Mouse (Mus musculus) hindbrain, embryonic 16.5 days (tissue): Measurements from ENCODE around the gene Ip6k3. TPM values are rescaled to one million over a fixed set of nuclear protein-coding genes. Genes with fewer than 3 reads are reported as not detected.
A peak's percentile ranks its signal among the peaks of the same experiment; 100 is the strongest.

Experiments used
- ATAC-seq: fragments of 200-750 bp; cut with Nextera tagmentation; 2 replicates; pipeline ENCODE4 v1.8.0; 2017; ENCODE audit warnings: moderate TSS enrichment, moderate library complexity
- H3K27ac ChIP-seq: fragments of 300-500 bp; sonication (generic); 2 replicates; pipeline ENCODE4 v1.5.1; 2014; ENCODE audit warnings: low read depth, mild to moderate bottlenecking, control low read depth, low read length, moderate library complexity
- H3K27me3 ChIP-seq: fragments of 300-500 bp; sonication (generic); replicated peaks from 2 replicates; pipeline ENCODE4 v1.6.1; 2014; ENCODE audit warnings: low read length; ENCODE audit not compliant: control insufficient read depth, insufficient read depth
- H3K36me3 ChIP-seq: fragments of 300-500 bp; sonication (generic); 2 replicates; pipeline ENCODE4 v1.6.1; 2014; ENCODE audit warnings: mild to moderate bottlenecking, low read length, moderate library complexity, mixed read lengths; ENCODE audit not compliant: control insufficient read depth, insufficient read depth
- H3K4me1 ChIP-seq: fragments of 300-500 bp; sonication (generic); 2 replicates; pipeline ENCODE4 v1.6.1; 2014; ENCODE audit warnings: low read depth, low read length; ENCODE audit not compliant: control insufficient read depth, insufficient read depth
- H3K4me2 ChIP-seq: fragments of 300-500 bp; sonication (generic); 2 replicates; pipeline ENCODE4 v1.6.1; 2014; ENCODE audit warnings: mild to moderate bottlenecking, low read length, control low read depth, moderate library complexity
- H3K4me3 ChIP-seq: fragments of 300-500 bp; sonication (generic); 2 replicates; pipeline ENCODE4 v1.5.1; 2014; ENCODE audit warnings: mild to moderate bottlenecking, low read length, control low read depth, moderate library complexity
- H3K9ac ChIP-seq: fragments of 300-500 bp; sonication (generic); 2 replicates; pipeline ENCODE4 v1.6.1; 2014; ENCODE audit warnings: low read depth, mild to moderate bottlenecking, control low read depth, low read length, moderate library complexity
- H3K9me3 ChIP-seq: fragments of 300-500 bp; sonication (generic); 2 replicates; pipeline ENCODE4 v1.6.1; 2014; ENCODE audit warnings: mild to moderate bottlenecking, low read length, moderate library complexity; ENCODE audit not compliant: control insufficient read depth
- WGBS: fragments of 180-500 bp; shearing (Covaris S2); extraction: QIAGEN DNeasy Blood & Tissue Kit; methylation state at CpG from one replicate; pipeline ENCODE4 v1.1.7; 2014; 5-methylcytosine and 5-hydroxymethylcytosine counted together
- polyA plus RNA-seq: library from polyadenylated mRNA; unstranded; fragments of >200 nt; fragmentation: Nextera tagmentation; extraction: Ambion mirVana; gene quantifications from 2 replicates; pipeline ENCODE4 v1.2.1, GENCODE M21; 2015

Gene Ip6k3
- polyA plus RNA-seq, 1 experiment from 2014 or later = 0.31 TPM

GRCm38 (mm10) chr17:27125185-27125584, 42.4 kb downstream of the Ip6k3 start:
- Histone ChIP-seq H3K27ac (no peak overlapping the region), H3K9me3 (no peaks in the 10 kb centered on the region), H3K4me2 (no peak overlapping the region), H3K27me3 (no peaks in the 10 kb centered on the region), H3K36me3 (peaks cover 2% of the 10 kb centered on the region; the same call in 1 of the 2 replicates), H3K4me3 (no peak overlapping the region), H3K4me1 (peaks cover 23% of the 10 kb centered on the region), H3K9ac (no peak overlapping the region)
- WGBS = 30% methylated on average over 12 of the region's 12 CpGs
- ATAC-seq = no peak

- no peaks in the 10 kb centered on the region for H3K27me3 ChIP-seq
- WGBS = 80% methylated on average over 7 of the region's 7 CpGs
- peaks cover 21% of the 10 kb centered on the region for H3K4me1 ChIP-seq
- H3K9ac ChIP-seq = no peak overlapping the region
- H3K36me3 ChIP-seq = peaks cover 2% of the 10 kb centered on the region; the same call in 1 of the 2 replicates
- H3K27ac ChIP-seq = no peak overlapping the region
- no peak overlapping the region for H3K4me3 ChIP-seq
- no peak for ATAC-seq
- H3K4me2 ChIP-seq = no peak overlapping the region
- H3K9me3 ChIP-seq = no peaks in the 10 kb centered on the region
Measured at GRCm38 (mm10) chr17:27123813-27124375, 43.7 kb downstream of the Ip6k3 start.

- no peak overlapping the region for H3K9ac ChIP-seq
- no peaks in the 10 kb centered on the region for H3K27me3 ChIP-seq
- H3K36me3 ChIP-seq = peaks cover 2% of the 10 kb centered on the region; the same call in 1 of the 2 replicates
- H3K27ac ChIP-seq = no peak overlapping the region
- WGBS = 87% methylated on average over 2 of the region's 2 CpGs
- H3K4me1 ChIP-seq = peaks cover 21% of the 10 kb centered on the region
- no peak for ATAC-seq
- H3K4me2 ChIP-seq = no peak overlapping the region
- no peak overlapping the region for H3K4me3 ChIP-seq
- no peaks in the 10 kb centered on the region for H3K9me3 ChIP-seq
Measured at GRCm38 (mm10) chr17:27123103-27123502, 44.5 kb downstream of the Ip6k3 start.

- no peak for ATAC-seq
- peaks cover 2% of the 10 kb centered on the region; the same call in 1 of the 2 replicates for H3K36me3 ChIP-seq
- 72% methylated on average over 11 of the region's 11 CpGs for WGBS
- no peak overlapping the region for H3K4me3 ChIP-seq
- no peak overlapping the region for H3K9ac ChIP-seq
- no peaks in the 10 kb centered on the region for H3K9me3 ChIP-seq
- no peak overlapping the region for H3K27ac ChIP-seq
- no peak overlapping the region for H3K4me2 ChIP-seq
- peaks cover 21% of the 10 kb centered on the region for H3K4me1 ChIP-seq
- H3K27me3 ChIP-seq = no peaks in the 10 kb centered on the region
Measured at GRCm38 (mm10) chr17:27122701-27123100, 44.9 kb downstream of the Ip6k3 start.

GRCm38 (mm10) chr17:27121781-27122180, 45.8 kb downstream of the Ip6k3 start:
- Histone ChIP-seq H3K9me3 (peaks cover 2% of the 10 kb centered on the region; the same call in 1 of the 2 replicates), H3K4me1 (peaks cover 19% of the 10 kb centered on the region), H3K27me3 (no peaks in the 10 kb centered on the region), H3K4me3 (no peak overlapping the region), H3K9ac (peak overlapping the region; percentile 32; the same call in 1 of the 2 replicates), H3K4me2 (no peak overlapping the region), H3K27ac (no peak overlapping the region), H3K36me3 (peaks cover 2% of the 10 kb centered on the region; the same call in 1 of the 2 replicates)
- WGBS = 76% methylated on average over 7 of the region's 7 CpGs
- ATAC-seq = no peak

- Histone ChIP-seq H3K4me1 (peaks cover 18% of the 10 kb centered on the region), H3K27me3 (no peaks in the 10 kb centered on the region), H3K9me3 (peaks cover 2% of the 10 kb centered on the region; the same call in 1 of the 2 replicates), H3K4me2 (no peak overlapping the region), H3K9ac (peak overlapping the region; percentile 32; the same call in 1 of the 2 replicates), H3K36me3 (peaks cover 2% of the 10 kb centered on the region; the same call in 1 of the 2 replicates), H3K27ac (peak overlapping the region; percentile 52), H3K4me3 (no peak overlapping the region)
- WGBS = 31% methylated on average over 14 of the region's 14 CpGs
- ATAC-seq = no peak
Measured at GRCm38 (mm10) chr17:27121266-27121665, 46.3 kb downstream of the Ip6k3 start.

- H3K4me2 ChIP-seq = no peak overlapping the region
- ATAC-seq = 0 out of 2 replicates have a peak, but pooled peaks have one; percentile 11
- H3K4me3 ChIP-seq = no peak overlapping the region
- H3K36me3 ChIP-seq = peaks cover 2% of the 10 kb centered on the region; the same call in 1 of the 2 replicates
- peaks cover 16% of the 10 kb centered on the region for H3K4me1 ChIP-seq
- H3K9me3 ChIP-seq = peaks cover 2% of the 10 kb centered on the region; the same call in 1 of the 2 replicates
- peak overlapping the region; percentile 52; the same call in 1 of the 2 replicates for H3K27ac ChIP-seq
- peak overlapping the region; percentile 32; the same call in 1 of the 2 replicates for H3K9ac ChIP-seq
- WGBS = 7% methylated on average over 15 of the region's 18 CpGs
- no peaks in the 10 kb centered on the region for H3K27me3 ChIP-seq
Measured at GRCm38 (mm10) chr17:27120561-27121024, 47.0 kb downstream of the Ip6k3 start.

- no peak for ATAC-seq
- peaks cover 16% of the 10 kb centered on the region for H3K4me1 ChIP-seq
- H3K36me3 ChIP-seq = peaks cover 2% of the 10 kb centered on the region; the same call in 1 of the 2 replicates
- no peak overlapping the region; the same call in 1 of the 2 replicates for H3K27ac ChIP-seq
- H3K27me3 ChIP-seq = no peaks in the 10 kb centered on the region
- peaks cover 2% of the 10 kb centered on the region; the same call in 1 of the 2 replicates for H3K9me3 ChIP-seq
- no peak overlapping the region for H3K4me3 ChIP-seq
- WGBS = 65% methylated on average over 8 of the region's 8 CpGs
- no peak overlapping the region for H3K9ac ChIP-seq
- H3K4me2 ChIP-seq = no peak overlapping the region
Measured at GRCm38 (mm10) chr17:27119954-27120353, 47.6 kb downstream of the Ip6k3 start.

- Histone ChIP-seq H3K9me3 (peaks cover 2% of the 10 kb centered on the region; the same call in 1 of the 2 replicates), H3K4me1 (peaks cover 16% of the 10 kb centered on the region), H3K9ac (no peak overlapping the region), H3K4me3 (no peak overlapping the region), H3K36me3 (peaks cover 2% of the 10 kb centered on the region; the same call in 1 of the 2 replicates), H3K27ac (no peak overlapping the region), H3K27me3 (no peaks in the 10 kb centered on the region), H3K4me2 (no peak overlapping the region)
- ATAC-seq = no peak
- WGBS = 73% methylated on average over 4 of the region's 4 CpGs
Measured at GRCm38 (mm10) chr17:27119540-27119895, 48.1 kb downstream of the Ip6k3 start.
